Mouse (Mus musculus): ENCODE measurements around the gene Cdcp1.

GRCm38 (mm10) chr9:123158125-123158836 lies 57.6 kb downstream of the Cdcp1 start:
- TF ChIP-seq POLR2A (IDR thresholded peaks at IDR 0.05; ENCODE audit: low read depth, low read length) (no peak), CTCF (IDR thresholded peaks at IDR 0.05; ENCODE audit: borderline replicate concordance, insufficient read depth, low read length) (0 out of 2 replicates have a peak, but pooled peaks have one; percentile 5)
